Mouse (Mus musculus) lung, postnatal 14 days (tissue): Measurements from ENCODE around the gene Igsf9.

Experiments
- DNase-seq: peaks from one replicate; pipeline ENCODE4 v3.0.0; 2021

Gene Igsf9

DNA sequence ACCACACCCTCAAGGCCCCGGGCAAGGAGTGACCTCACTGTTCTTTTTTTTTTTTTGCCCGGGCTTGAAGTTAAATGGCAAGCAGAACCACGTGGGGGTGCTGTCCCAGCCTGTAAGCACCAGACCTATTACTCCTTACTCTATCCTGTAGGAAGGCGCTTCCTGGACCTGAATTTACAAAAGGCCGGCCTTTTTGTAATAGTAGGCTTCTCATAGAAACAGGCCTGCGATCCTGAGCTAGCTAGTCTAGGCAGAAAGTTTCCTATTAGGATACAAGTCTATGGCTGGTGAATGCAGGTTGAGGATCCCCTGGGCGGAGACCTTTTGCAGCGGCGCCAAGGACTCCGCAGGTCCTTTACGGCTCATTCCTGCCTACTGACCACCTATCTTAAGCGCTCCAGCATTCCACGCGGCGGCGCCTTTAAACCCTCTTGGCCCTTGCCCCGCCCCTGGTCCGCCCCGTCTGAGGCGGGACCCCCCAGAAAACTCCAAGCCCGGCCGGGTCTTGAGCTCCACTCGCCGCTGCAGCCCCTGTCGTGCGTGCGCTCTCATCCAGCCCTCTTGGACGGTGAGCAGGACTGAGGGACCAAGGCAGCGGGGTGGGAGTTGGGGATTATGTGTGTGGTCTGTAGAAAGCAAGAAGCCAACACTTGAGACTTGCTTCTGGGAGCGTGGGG, 18.3 kb downstream of the Igsf9 start, which contains the start of gene Tagln2:
TSS of gene Tagln2 (plus strand) at position 283 of the 677 bp plus-strand sequence.
- peak; percentile 95 for DNase-seq

GRCm38 (mm10) chr1:172500451-172501370, 19.1 kb downstream of the Igsf9 start:
- DNase-seq = peak; percentile 82

GRCm38 (mm10) chr1:172501371-172502144, 20.0 kb downstream of the Igsf9 start:
- peak; percentile 88 for DNase-seq

GRCm38 (mm10) chr1:172502145-172503110, 20.8 kb downstream of the Igsf9 start:
- peak; percentile 69 for DNase-seq

DNA sequence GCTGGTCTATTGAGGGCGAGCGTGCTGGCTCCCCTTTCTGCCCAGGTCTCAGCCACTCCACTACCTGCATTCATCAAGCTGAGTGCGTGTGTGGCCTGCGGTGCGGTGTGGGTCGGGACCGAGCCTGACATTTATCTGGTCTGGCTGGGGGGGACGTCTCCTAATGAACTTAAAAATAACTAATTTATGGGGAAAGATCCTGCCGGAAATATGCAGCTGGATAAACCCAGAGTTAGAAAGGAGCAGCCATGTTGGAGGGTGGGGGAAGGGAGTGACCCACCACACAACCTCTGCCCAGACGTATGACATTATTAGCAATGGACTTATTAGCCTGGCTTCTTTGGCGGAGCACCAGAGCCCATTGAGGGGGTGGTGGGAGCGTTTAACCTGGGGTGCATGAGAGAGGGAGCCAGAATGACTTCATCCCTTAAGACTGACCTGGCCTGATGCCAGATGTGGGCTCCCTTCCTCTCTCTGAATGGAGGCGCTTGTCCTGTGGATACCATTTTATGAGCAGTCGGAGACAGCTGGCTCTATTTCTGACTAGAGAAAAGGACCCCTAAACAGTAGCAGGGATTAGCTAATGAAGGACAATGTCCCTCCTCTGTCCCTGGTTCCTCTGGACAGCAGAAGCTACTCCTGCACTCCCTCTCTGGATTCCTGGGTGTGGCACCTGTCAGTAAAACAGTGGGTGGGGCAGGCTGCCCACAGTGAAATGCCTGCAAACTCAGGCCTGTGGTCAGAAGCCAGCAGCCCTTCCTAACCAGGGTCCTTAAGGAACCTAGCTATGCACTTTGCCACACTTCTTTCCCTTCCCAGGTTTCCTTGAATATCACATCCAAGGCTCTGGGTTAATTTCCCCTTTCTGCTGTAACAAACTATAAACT, 21.8 kb downstream of the Igsf9 start:
- peak; percentile 79 for DNase-seq

DNA sequence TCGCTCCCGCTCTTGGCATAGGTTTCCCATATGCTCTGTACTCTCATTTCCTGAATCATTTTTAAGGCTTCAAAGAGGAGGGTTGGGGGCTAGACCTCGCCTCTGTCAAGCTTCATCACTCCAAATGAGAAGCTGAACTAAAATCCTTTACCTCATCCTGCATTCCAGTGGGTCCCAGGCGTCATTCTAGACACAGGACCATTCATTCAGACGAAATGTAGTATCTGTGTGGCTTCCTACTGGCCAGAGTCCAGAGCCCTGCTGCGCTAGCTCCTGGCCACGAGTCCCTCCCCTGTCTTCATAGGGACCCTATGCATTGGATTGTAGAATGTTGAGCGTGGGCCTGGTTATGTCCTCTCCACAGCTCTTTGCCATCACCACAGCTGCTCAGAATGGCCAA, 23.2 kb downstream of the Igsf9 start:
- no peak for DNase-seq

- no peak for DNase-seq
Observed at GRCm38 (mm10) chr1:172507001-172507400, 25.4 kb downstream of the Igsf9 start.

- no peak for DNase-seq
Observed at GRCm38 (mm10) chr1:172507701-172508100, 26.1 kb downstream of the Igsf9 start.

DNA sequence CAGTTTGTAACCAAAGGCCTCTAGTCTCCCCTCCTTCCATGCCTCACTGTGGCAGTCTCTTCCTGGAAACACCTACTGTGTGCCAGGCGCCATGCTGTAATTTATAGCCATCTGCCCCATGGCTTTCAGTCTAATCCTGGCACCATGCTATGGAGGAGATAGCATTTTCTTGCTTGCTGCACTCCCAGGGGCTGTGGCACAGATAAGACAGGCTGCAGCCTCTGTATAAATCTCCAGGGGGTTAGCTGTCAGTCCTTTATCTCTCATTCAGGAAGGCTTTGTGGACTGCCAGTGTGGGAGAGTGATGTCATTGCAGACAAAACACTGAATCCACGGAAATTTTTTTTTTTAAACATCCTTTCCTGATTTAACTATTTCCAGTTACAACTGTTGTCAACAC, 26.6 kb downstream of the Igsf9 start:
- no peak for DNase-seq

DNA sequence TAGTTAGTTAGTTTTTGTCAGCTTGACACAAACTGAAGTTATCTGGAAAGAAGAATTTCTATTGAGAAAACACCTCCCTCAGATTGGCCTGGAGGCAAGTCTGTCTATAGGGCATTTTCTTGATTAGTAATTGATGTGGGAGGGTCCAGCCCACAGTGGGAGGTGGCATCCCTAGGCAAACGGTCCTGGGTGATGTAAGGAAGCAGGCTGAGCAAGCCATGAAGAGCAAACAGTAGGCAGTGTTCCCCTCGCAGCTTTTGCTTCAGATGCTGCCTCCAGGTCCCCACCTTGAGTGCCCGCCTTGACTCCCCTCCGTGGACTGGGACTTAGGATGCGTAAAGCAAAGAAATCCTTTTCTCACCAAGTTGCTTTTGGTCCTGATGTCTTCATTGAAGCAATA, 27.6 kb downstream of the Igsf9 start:
- no peak for DNase-seq

GRCm38 (mm10) chr1:172509983-172510382, 28.4 kb downstream of the Igsf9 start:
- no peak for DNase-seq

DNA sequence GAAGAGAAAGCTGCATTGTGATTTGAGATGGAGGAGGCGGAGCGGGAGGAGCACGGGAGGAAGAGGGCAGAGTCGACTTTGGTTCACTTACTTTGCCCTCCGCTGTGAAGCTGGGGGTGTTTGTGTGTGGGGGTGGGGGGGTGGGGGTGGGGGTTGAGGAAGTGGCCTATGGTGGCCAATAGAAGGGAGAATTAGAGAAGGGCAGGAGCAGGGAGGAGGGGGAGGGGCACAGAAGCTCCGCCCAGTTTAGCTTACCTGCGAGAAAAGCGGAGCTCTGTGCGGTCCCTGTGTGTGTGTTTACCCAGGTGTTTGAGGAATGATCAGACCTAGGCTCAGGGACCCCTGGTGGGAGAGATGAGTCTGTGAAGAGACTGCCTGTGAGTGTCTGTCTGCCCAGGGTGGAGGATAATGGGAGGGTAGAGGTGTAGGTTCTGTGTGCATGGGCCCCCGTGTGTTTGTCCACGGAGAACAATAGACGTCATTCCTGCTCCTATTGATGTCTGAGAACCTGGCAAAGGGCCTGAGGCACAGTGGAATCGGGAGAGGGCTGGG, 28.9 kb downstream of the Igsf9 start:
- DNase-seq = no peak

GRCm38 (mm10) chr1:172512962-172513361, 31.4 kb downstream of the Igsf9 start:
- peak; percentile 75 for DNase-seq

GRCm38 (mm10) chr1:172513525-172514212, 32.1 kb downstream of the Igsf9 start:
- peak; percentile 79 for DNase-seq

DNA sequence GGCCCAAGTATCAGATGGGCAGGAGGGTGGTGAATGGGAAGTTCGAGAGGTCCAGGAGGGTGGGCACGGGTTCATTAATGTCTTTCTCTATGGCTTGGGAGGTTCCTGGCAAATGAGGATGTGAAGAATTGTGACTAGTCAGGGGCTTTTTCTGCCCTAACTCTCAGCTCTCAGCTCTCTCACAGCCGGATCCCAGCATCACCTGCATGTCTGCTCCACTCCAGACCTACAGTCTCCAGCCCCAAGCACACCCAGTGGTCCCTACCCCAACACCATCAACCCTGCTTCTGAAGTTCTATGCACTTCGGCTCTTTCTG, 32.6 kb downstream of the Igsf9 start:
- no peak for DNase-seq

- no peak for DNase-seq
Observed at GRCm38 (mm10) chr1:172514551-172515268, 33.1 kb downstream of the Igsf9 start.

GRCm38 (mm10) chr1:172515396-172515795, 33.8 kb downstream of the Igsf9 start:
- no peak for DNase-seq

- DNase-seq = no peak
Observed at GRCm38 (mm10) chr1:172518013-172518412, 36.4 kb downstream of the Igsf9 start.

- DNase-seq = no peak
Observed at GRCm38 (mm10) chr1:172519644-172520043, 38.1 kb downstream of the Igsf9 start.
